Mouse (Mus musculus) liver, embryonic 18 days (tissue): ENCODE data around the gene Zp2. TPM values are rescaled to one million over a fixed set of nuclear protein-coding genes. Genes with fewer than 3 reads are reported as not detected.

Experiments
- polyA plus RNA-seq: library from polyadenylated mRNA; depleted of rRNA; stranded (reverse); fragments of >200 nt; gene quantifications from 2 replicates; pipeline ENCODE4 v1.2.3, GENCODE M21; 2012; rRNA removed

The Zp2 gene
- 0.01 and 0.02 TPM in 2 replicates for polyA plus RNA-seq

GRCm38 (mm10) chr7:120145191-120145590 lies at the start of gene Zp2:
Gene Zp2 (minus strand): TSS chr7:120145291.

DNA sequence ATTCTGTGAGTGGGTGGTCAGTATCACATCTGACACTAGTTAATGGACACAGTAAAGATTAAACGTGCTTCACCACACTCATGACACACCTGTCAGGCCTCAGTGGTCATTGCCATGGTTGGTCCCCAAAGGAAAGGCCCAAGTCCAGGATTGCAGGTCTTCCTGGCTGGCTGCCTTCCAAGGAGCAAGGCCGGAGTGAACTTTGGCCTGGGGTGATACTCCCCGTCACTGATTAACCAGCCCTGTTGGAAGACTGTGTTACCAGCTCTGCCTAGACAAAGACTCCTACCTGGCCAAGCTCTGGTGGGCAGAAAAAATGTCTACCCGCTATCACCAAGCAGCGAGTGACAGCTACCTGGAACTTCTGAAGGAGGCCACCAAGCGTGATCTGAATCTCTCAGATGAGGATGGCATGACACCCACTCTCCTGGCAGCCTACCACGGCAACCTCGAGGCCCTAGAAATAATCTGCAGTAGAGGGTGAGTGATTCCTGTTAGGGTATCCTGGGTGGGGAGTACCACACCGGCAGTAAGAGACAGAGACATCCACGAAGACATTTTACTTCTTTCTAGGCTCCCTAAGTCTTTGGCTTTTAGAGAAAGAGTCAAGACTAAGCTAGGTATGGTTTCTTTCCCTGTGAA lies 28.6 kb upstream of the Zp2 start, which contains the start of gene Anks4b:
TSS of gene Anks4b (plus strand) at position 256 of the 642 bp plus-strand sequence.

DNA sequence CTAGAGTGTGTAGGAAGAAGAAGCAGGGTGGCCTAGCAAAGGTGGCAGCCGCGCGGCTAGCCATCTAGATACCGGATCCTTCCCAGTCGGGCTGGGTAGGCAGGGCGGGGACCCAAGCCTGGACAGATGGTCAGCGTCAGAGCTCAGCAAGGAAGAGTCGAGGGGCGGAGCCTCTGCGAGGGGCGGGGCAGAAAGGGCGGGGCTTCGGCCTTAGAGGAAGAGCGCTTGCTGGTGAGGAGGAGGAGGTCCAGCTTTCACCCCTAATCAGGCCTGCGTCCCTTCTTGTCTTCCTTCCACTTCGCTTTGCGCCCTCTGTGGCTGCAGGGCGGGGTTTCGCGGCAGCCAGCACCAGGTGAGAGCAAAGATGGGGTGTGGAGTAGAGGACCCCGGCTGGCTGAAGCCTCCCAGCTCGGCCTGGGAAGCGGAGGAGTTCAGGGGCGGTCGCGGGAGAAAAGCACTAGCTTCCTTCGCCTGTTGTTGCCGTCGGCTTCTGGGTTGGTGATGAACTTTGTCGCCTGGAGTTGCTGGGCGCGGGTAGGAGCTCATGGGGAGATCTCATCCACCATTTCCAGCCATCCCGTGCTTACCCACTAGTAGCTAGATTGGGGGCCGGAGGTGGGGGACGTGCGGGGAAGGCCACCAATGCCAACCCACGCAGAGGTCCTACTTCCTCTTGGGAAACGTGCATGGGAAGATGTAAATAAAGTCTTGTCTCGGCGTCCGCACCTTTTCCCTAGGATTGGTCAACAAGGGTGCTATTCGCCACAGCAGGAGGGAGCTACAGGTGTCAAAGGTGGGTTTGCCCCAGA lies 42.7 kb downstream of the Zp2 start, which contains the start of gene Tmem159:
TSS of gene Tmem159 (plus strand) at position 190 of the 809 bp plus-strand sequence.

GRCm38 (mm10) chr7:120095180-120095579 lies 49.9 kb downstream of the Zp2 start, which contains the start of gene Dnah3:
Gene Dnah3 (minus strand): TSS chr7:120095280.

Other genes starting within 250 kb of the Zp2 start
- gene Lyrm1, start 249.4 kb downstream of the Zp2 start, polyA plus RNA-seq: 2.3 and 2.5 TPM in 2 replicates
- gene Dcun1d3, start 249.0 kb downstream of the Zp2 start, polyA plus RNA-seq: 2.8 and 2.9 TPM in 2 replicates
- 0.01 TPM in 2 replicates for gene Dnah3, start 50.0 kb downstream of the Zp2 start, polyA plus RNA-seq
- 2.2 and 2.6 TPM in 2 replicates for gene Tmem159, start 42.9 kb downstream of the Zp2 start, polyA plus RNA-seq
- gene Anks4b, start 28.6 kb upstream of the Zp2 start, polyA plus RNA-seq: 9.3 and 12.2 TPM in 2 replicates
- gene Crym, start 56.8 kb upstream of the Zp2 start, polyA plus RNA-seq: 0.21 and 0.23 TPM in 2 replicates
- gene Abca14, start 58.7 kb upstream of the Zp2 start, polyA plus RNA-seq: 0.12 and 0.14 TPM in 2 replicates
- gene Abca15, start 183.4 kb upstream of the Zp2 start, polyA plus RNA-seq: not detected in 2 replicates